Mouse (Mus musculus): Measurements from ENCODE around the gene Gsk3a.

The Gsk3a gene

GRCm38 (mm10) chr7:25248846-25249313 is 11.2 kb upstream of the Gsk3a start:
- DNase-seq, result no peak

DNA sequence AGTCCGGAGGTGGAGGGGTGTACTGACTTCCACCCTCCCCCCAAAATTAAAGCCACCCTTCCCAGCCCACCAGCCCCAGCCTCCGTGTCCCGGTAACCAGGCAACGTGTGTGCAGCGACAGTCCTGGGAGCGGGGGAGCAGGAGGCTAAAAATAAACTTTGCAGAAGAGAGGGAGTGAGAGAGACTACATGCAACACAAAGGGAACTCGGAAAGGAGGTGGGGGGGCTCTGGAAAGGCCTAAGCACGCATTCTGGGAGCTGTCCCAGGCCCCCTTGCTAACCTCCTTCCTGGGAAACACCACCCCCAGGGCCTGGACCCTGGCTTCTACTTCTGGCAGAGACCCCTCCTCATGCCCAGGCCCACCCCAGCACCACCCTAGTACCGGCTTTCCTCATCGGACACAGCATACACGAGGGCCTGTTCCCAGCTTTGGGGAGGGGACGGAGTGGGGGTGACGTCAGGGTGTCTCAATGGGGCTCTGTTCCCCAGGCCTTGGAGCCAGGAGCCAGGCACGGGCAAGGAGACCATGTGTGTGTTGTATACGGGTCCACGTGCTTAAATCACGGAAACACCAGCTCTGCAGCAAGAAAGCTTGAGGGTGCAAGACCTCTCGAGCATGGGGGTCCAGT is 10.5 kb upstream of the Gsk3a start:
- peak; percentile 66 for DNase-seq

GRCm38 (mm10) chr7:25247498-25247897 is 9.8 kb upstream of the Gsk3a start:
- no peak for DNase-seq

DNA sequence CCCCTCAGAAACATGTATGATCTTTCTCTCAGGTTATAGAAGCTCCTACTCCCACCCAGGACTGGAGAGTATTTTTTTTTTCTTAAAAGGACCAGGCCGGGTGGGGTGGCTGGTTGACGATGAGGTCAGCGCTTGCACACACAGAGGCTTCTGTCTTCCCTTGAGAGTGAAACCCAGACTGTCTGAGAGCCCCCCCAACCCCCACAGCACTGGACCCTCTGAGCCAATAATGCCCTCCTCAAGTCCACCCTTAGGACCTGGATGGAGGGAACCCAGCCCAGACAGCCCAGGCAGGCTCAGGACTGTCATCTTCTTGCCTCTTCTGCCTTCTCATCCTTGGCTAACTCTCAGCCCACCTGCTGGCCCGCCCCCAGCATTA is 9.1 kb upstream of the Gsk3a start:
- DNase-seq, result no peak

- peak; percentile 78 for DNase-seq
Observed at GRCm38 (mm10) chr7:25246079-25246758, 8.6 kb upstream of the Gsk3a start.

GRCm38 (mm10) chr7:25244562-25245369 is 7.1 kb upstream of the Gsk3a start:
- DNase-seq, result no peak

- DNase-seq, result no peak
Observed at GRCm38 (mm10) chr7:25243361-25243760, 5.7 kb upstream of the Gsk3a start.

DNA sequence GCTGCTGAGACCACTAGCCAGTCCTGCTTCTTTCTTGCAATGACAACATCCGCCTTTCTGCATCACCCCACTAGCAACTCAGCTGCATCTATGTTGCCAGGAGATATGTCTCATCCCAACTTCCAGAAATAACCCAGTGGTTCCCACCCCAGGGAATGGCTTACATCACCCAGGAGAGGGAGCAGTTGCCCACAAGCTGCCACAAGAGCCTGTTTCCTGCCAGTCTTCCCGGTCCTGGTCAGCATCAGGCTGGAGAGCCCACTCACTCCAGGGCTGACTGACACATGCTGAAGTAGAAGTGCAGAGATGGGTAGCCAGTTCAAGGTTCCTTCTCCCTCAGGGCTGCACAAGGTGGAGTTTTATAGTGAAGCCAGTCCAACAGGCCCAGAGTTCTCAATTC is 3.4 kb upstream of the Gsk3a start:
- peak; percentile 65 for DNase-seq

GRCm38 (mm10) chr7:25240631-25241030 is 3.0 kb upstream of the Gsk3a start:
- no peak for DNase-seq

GRCm38 (mm10) chr7:25238829-25239623 is 1.4 kb upstream of the Gsk3a start:
- peak; percentile 72 for DNase-seq

DNA sequence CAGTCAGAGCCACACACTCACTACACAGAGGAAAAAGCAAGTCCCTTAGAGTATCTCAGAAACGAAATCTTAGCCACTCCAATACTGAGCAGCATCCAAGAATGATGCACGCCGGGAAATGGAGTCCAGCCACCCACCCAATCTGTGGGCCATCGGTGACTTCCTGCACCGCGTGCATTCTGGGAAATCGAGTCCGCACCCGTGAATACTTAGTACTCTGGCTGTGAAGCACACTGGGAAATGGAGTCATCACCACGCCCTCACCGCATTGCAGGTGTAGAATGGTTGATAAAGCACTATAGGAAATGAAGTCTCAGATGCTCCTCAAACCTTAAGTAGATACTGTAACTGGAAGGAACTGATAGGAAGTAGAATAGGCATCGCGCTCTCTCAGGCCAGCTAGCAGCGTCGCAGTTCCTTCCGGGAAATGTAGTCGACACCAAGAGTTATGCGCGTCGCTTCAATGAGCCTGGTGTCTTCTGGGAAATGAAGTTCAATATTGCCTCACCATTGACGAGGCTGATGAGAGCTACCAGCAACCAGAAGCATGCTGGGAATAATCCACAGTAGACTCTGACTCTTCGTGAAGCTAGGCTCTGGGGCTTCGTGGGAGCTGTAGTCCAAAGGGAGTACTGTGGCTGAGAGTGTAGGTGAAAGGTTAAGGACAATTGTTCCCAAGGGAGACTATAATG is 510 bp upstream of the Gsk3a start:
- DNase-seq, result peak; percentile 81

- no peak for DNase-seq
Observed at GRCm38 (mm10) chr7:25235526-25235925, 2.1 kb downstream of the Gsk3a start.

DNA sequence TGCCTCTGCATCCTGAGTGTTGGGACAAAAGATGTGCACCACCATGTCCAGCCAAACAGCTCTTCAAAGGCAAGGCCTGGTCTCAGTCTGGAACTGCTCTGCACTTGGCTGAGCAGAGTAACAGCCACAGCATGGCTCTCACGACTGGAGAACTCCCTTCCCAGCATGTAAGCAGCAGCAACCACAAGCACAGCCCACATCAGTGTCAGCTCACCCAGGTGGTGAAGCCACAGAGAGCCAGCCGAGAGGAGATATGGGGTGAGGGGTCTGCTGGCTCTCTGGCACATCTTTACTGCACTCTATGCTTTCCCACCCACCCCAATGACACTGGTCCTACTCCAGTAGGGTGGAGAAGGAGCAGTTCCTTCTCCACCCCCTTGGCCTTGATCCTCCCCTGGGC is 4.6 kb downstream of the Gsk3a start:
- no peak for DNase-seq

- DNase-seq, result no peak
Observed at GRCm38 (mm10) chr7:25232101-25232648, 5.5 kb downstream of the Gsk3a start.

DNA sequence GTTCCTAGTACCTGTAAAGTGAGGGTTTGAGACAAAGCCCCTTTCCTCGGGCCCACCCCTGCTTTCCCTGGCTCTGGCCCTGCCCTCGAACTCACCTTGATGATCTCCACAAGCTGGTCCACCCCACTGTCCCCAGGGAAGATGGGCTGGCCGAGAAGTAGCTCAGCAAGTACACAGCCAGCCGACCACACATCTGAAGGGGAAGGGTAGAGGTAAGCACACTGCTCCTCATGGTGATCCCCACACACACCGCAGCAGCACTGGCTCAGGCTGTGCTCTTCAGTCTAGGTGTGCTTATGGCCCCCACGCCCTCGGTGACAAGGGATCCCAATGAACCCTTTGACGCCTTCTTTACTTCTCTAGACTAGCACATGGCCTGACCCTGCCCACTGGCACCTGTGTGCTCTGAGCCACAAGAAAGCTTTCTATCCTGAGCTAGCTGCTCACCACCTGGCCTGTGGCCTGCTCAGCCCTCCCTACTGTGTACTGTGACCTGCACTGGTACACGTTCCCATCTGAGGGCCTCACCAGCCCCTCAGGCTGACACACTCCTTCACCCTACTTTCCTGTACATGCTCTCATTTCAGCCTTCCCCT is 6.9 kb downstream of the Gsk3a start:
- no peak for DNase-seq

DNA sequence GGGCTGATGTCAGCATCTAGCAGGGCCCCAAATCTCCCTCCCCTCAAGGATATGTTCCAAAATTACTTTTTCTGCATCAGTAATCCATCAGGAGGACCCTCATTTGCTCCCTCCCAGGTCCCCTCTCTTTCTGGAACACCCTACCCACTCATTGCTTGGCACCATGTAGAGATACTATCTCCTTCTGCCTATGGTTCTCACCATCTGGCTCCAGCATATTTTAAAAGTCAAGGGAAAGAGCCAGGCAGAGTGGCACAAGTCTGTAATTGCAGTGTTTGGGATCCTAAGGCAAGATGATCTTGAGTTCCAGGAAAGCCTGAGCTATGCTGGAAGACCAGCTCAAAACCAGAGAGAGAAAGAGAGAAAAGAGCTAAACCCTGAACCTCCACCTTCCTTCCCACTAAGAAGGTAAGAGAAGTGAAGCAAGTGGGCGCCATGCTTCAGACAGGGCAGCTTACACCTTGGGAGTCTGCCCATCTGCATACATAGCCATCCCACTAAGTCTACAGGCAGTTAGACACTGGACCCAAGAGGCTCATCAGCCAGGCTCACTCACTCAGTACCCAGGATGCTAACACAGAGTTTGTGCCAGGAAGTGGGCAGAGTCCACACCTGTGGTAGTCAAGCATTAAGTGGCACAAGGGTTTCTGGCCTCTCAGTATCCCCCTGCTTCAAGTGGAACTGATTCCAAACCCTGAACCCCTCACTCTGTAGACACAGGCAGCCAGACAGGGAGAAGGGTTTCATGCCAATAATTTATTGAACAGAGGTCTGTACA is 9.9 kb downstream of the Gsk3a start:
- no peak for DNase-seq

DNA sequence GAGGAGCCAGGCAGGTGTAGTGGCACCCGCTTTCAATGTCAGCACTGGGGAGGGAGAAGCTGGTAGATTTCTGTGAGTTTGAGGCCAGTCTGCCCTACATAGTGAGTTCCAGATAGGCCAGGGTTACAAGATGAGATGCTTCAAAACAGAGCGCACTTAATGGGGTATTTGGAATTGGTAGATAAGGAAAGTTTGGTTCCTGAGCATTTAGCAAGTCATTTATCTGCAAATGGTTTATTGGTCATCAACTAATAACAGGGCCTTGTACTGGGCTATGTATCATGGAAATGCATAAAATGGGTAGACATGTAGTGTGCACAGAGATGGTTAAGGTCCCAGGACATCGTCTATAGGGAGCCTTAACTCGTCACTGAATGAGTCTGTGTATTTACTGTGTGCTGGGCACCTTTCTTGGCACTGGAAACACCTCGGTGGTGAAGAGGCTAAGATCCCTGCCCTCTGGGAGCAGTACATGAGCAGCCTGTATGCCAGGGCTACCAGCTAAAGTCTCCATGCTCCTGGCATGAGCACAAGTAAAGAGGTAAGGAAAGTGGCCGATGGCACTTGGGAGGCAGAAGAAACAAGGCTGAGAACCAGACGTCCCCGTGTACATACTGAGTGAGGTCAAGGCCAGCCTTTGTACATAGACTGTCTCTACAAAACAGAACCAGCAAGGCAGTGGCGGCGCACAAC is 15.2 kb downstream of the Gsk3a start:
- DNase-seq, result no peak

DNA sequence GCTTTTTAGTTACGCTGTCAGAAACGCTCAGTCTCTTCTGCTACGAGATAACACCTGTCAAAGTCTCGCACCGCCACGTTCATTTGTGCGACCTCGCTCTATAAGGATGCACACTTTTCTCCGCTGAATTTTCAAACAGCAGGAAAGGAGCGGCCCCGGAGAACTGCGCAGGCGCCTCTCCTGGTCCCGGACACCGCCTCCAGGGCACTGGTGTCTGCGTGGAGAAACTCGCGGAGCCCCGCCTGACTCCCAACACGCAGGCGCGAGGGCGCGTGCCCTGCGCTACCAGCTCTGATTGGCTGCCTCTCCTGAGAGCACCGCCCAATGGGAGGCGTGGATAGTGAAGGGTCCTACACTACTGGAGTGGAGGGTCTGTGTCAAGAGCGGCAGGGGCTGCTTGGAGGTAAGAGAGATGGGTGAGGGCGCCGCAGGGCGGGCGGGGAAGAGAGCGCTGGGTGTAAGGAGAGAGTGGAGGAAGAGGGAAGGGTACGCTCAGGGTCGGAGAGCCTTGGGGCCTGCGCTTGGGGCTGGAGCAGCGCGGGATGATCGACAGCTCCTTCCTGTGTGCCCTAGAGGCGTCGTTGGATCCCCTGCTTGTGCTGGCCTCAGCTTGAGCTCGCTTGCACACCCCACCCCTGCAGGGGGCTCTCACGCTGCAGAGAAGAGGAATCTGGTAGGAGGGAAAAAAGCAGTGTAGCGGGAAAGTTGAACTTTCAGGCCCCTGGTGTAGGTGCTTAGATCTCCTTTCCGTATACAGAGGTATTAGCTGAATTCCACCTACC is 16.4 kb downstream of the Gsk3a start, which contains the start of gene Zfp526:
TSS of gene Zfp526 (plus strand) at position 324 of the 782 bp plus-strand sequence.
- DNase-seq, result peak; percentile 94

DNA sequence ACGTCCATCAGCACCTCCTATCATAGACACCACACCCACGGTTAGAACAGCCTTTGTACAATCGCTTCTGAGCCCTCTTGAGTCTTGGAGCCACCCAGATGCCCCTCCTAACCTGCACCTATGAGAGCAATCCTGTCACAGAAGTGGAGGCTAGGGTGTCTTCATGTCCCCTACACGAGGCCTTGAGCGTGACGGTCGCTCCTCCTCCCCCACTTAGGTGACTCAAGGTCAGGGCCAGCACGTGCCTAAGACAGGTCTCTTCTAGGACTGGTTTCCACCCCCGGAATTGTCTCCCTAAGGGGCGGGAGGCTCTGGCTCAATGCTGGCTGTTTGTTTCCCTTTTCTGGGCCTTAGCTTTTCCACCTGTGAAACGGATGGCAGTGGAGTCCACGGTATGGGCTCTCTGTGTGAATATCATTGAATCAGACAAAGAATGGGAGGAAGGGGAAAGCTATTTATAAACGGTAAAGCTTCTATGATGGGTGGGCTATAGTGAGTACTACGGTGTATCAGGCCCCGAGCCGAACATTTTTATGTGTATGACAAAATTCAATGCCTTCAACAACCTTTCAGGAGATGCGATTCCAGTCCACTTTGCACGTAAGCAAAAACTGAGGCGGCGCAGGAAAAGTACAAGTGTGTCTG is 17.1 kb downstream of the Gsk3a start, which contains the start of gene Dedd2:
TSS of gene Dedd2 (minus strand) at position 159 of the 645 bp plus-strand sequence.
- no peak for DNase-seq
